Mouse (Mus musculus): ENCODE data around the gene 2010111I01Rik.

- TF ChIP-seq CTCF (IDR thresholded peaks at IDR 0.05; ENCODE audit: low read depth) (0 out of 2 replicates have a peak, but pooled peaks have one; percentile 4), EP300 (optimal IDR thresholded peaks at IDR 0.05) (no peak)
These were observed 315.1 kb downstream of the 2010111I01Rik start for GRCm38 (mm10) chr13:63279807-63280206.

Data from stomach, postnatal 0 days (tissue).